ENCODE assay signal across 25 mouse cellular contexts in the genomic region with DNA sequence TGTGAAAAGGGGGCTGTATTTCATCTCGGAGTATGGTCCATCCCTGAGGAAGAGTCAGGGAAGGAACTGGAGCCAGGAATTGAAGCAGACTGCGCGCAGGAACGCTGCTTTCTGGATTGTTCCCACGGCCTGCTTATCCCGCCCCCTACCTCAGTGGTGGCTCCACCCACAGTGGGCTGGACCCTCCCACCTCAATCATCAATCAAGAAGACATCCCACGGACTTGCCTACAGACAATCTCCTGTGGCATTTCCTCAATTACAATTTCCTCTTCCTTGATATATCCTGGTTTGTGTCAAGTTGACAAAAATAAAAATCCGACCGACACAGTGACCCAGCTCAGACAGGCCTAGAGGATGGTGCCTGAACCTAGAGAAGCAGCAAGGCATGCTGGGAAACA.
DNase-seq lines count a peak whose midpoint lies in the region; ATAC-seq lines count a peak whose summit lies in the region.
"Had no signal": no experiment of that assay in that cellular context is flagged by ENCODE, and none has a peak within 500 bp of the region (broad histone marks: within the 10 kb centered on the region; RNA-seq: fewer than 3 reads in every experiment).

No protein-coding gene starts in this region.

- H3K27me3 ChIP-seq in heart, embryonic 12.5 days (replicated peaks): peaks cover 31% of the 10 kb centered on the region
- no peaks in the 10 kb centered on the region for H3K27me3 ChIP-seq in midbrain, embryonic 11.5 days (ENCODE audit: control insufficient read depth, insufficient read depth, low read length)
- no peaks in the 10 kb centered on the region for H3K27me3 ChIP-seq in midbrain, embryonic 14.5 days (ENCODE audit: control insufficient read depth, insufficient read depth, low read length)
- H3K27me3 ChIP-seq: hindbrain, embryonic 15.5 days; liver, embryonic 15.5 days; neural tube, embryonic 13.5 days had no signal

- no peak overlapping the region for H3K4me2 ChIP-seq in heart, embryonic 12.5 days
- no peak overlapping the region for H3K4me2 ChIP-seq in midbrain, embryonic 11.5 days
- H3K4me2 ChIP-seq in midbrain, embryonic 14.5 days (ENCODE audit: low read length): no peak overlapping the region
- H3K4me2 ChIP-seq: embryonic facial prominence, embryonic 13.5 days; hindbrain, embryonic 15.5 days; liver, embryonic 15.5 days; neural tube, embryonic 13.5 days had no signal

- H3K4me1 ChIP-seq in heart, embryonic 12.5 days (replicated peaks): peaks cover 20% of the 10 kb centered on the region
- peaks cover 11% of the 10 kb centered on the region for H3K4me1 ChIP-seq in midbrain, embryonic 11.5 days (ENCODE audit: control insufficient read depth, insufficient read depth, low read length)
- peaks cover 12% of the 10 kb centered on the region for H3K4me1 ChIP-seq in midbrain, embryonic 14.5 days (ENCODE audit: control insufficient read depth, insufficient read depth, low read length)
- H3K4me1 ChIP-seq: liver, embryonic 15.5 days had no signal

- 50% methylated on average over 9 of the region's 9 CpGs for WGBS in heart, embryonic 12.5 days
- WGBS in midbrain, embryonic 11.5 days: 73% methylated on average over 9 of the region's 9 CpGs
- WGBS in midbrain, embryonic 14.5 days: 72% methylated on average over 9 of the region's 9 CpGs

- no peak overlapping the region for H3K4me3 ChIP-seq in heart, embryonic 12.5 days
- H3K4me3 ChIP-seq in midbrain, embryonic 11.5 days (ENCODE audit: low read depth, low read length): no peak overlapping the region
- H3K4me3 ChIP-seq in midbrain, embryonic 14.5 days (replicated peaks; ENCODE audit: low read depth, low read length): no peak overlapping the region
- H3K4me3 ChIP-seq: embryonic facial prominence, embryonic 13.5 days; erythroblast, embryonic 14.5 days; forebrain, embryonic 12.5 days; hindbrain, embryonic 15.5 days; layer of hippocampus, adult 2 months; liver, embryonic 15.5 days; myocyte; neural tube, embryonic 13.5 days had no signal

- H3K9me3 ChIP-seq in heart, embryonic 12.5 days (replicated peaks): no peaks in the 10 kb centered on the region
- no peaks in the 10 kb centered on the region for H3K9me3 ChIP-seq in midbrain, embryonic 11.5 days (ENCODE audit: control insufficient read depth, low read length)
- H3K9me3 ChIP-seq in midbrain, embryonic 14.5 days (ENCODE audit: control insufficient read depth, low read length): no peaks in the 10 kb centered on the region
- H3K9me3 ChIP-seq: embryonic facial prominence, embryonic 13.5 days; forebrain, embryonic 12.5 days; hindbrain, embryonic 15.5 days; limb, embryonic 10.5 days; liver, embryonic 15.5 days; neural tube, embryonic 13.5 days had no signal

- no peak overlapping the region for H3K9ac ChIP-seq in heart, embryonic 12.5 days
- H3K9ac ChIP-seq in midbrain, embryonic 11.5 days (ENCODE audit: low read length): no peak overlapping the region
- H3K9ac ChIP-seq in midbrain, embryonic 14.5 days (replicated peaks; ENCODE audit: low read length): no peak overlapping the region
- H3K9ac ChIP-seq: embryonic facial prominence, embryonic 13.5 days; forebrain, embryonic 12.5 days; hindbrain, embryonic 15.5 days; liver, embryonic 15.5 days; neural tube, embryonic 13.5 days had no signal

- peak; percentile 13; the same call in 1 of the 2 replicates for ATAC-seq in heart, embryonic 12.5 days (ENCODE audit: insufficient number of reproducible peaks, low FRiP score)
- ATAC-seq in midbrain, embryonic 11.5 days (ENCODE audit: low FRiP score): no peak
- ATAC-seq in midbrain, embryonic 14.5 days (ENCODE audit: low FRiP score, low TSS enrichment): no peak
- ATAC-seq: midbrain, embryonic 16.5 days had no signal

- no peak for DNase-seq in heart, adult 9 months (ENCODE audit: low spot score in 2 of 2)
- DNase-seq in midbrain, embryonic 11.5 days (ENCODE audit: low spot score, missing footprints): peak; percentile 56
- DNase-seq in midbrain, embryonic 14.5 days: no peak
- peak; percentile 24 for DNase-seq in kidney, adult 9 months
- DNase-seq in cerebellum, postnatal 36 days: no peak
- no peak for DNase-seq in embryo, embryonic 9.5 days (ENCODE audit: extremely low spot score)
- DNase-seq: cerebellum, adult 11-12 months; cerebellum, postnatal 14 days; gastrocnemius, postnatal 25 days; heart, postnatal 4 days; liver; lung, postnatal 4 days; thymus, adult 18-20 months; thymus, postnatal 4 days had no signal

- H3K36me3 ChIP-seq in heart, embryonic 12.5 days: no peaks in the 10 kb centered on the region
- no peaks in the 10 kb centered on the region for H3K36me3 ChIP-seq in midbrain, embryonic 11.5 days (ENCODE audit: control insufficient read depth, insufficient read depth, low read length)
- no peaks in the 10 kb centered on the region for H3K36me3 ChIP-seq in midbrain, embryonic 14.5 days (ENCODE audit: control insufficient read depth, insufficient read depth, low read length)
- H3K36me3 ChIP-seq: embryonic facial prominence, embryonic 13.5 days; forebrain, embryonic 12.5 days; hindbrain, embryonic 15.5 days; limb, embryonic 10.5 days; liver, embryonic 15.5 days; neural tube, embryonic 13.5 days had no signal

- no peak overlapping the region for H3K27ac ChIP-seq in heart, embryonic 12.5 days (ENCODE audit: poor library complexity, severe bottlenecking)
- H3K27ac ChIP-seq in midbrain, embryonic 11.5 days (ENCODE audit: low read depth, low read length): no peak overlapping the region
- no peak overlapping the region for H3K27ac ChIP-seq in midbrain, embryonic 14.5 days (replicated peaks; ENCODE audit: low read depth, low read length)
- H3K27ac ChIP-seq: embryonic facial prominence, embryonic 13.5 days; forebrain, embryonic 12.5 days; hindbrain, embryonic 15.5 days; layer of hippocampus, adult 2 months; limb, embryonic 10.5 days; liver, embryonic 15.5 days; neural tube, embryonic 13.5 days had no signal

Comparison
In these comparisons a context has a peak if more than half of its experiments do, and no peak if none do; other contexts are left out.
1. DNase-seq: peak in midbrain, embryonic 11.5 days (single experiment) and kidney, adult 9 months (single experiment); none in heart, adult 9 months (0 of 2), midbrain, embryonic 14.5 days (single experiment), cerebellum, postnatal 36 days (0 of 2) and embryo, embryonic 9.5 days (single experiment).